Mouse (Mus musculus) liver, embryonic 11.5 days (tissue): ENCODE measurements around the gene Ric8b. TPM values are rescaled to one million over a fixed set of nuclear protein-coding genes. Genes with fewer than 3 reads are reported as not detected.

Experiments
- ATAC-seq: fragments of 200-750 bp; cut with Nextera tagmentation; replicated peaks from 2 replicates; pipeline ENCODE4 v1.8.0; 2017; ENCODE audit warnings: moderate number of reproducible peaks, mild to moderate bottlenecking, moderate TSS enrichment, moderate library complexity; ENCODE audit not compliant: low FRiP score
- DNase-seq: peaks from one replicate; pipeline ENCODE4 v3.0.0-alpha.2; 2017; ENCODE audit warnings: low spot score
- H3K27ac ChIP-seq: fragments of 300-500 bp; sonication (generic); 2 replicates; pipeline ENCODE4 v1.5.1; 2014; ENCODE audit warnings: mild to moderate bottlenecking, low read depth, low read length, control low read depth
- H3K27me3 ChIP-seq: fragments of 300-500 bp; sonication (generic); replicated peaks from 2 replicates; pipeline ENCODE4 v1.6.1; 2014; ENCODE audit warnings: low read length, mixed read lengths; ENCODE audit not compliant: control insufficient read depth, insufficient read depth
- H3K36me3 ChIP-seq: fragments of 300-500 bp; sonication (generic); 2 replicates; pipeline ENCODE4 v1.6.1; 2014; ENCODE audit warnings: mild to moderate bottlenecking, low read length, moderate library complexity, mixed read lengths; ENCODE audit not compliant: control insufficient read depth, insufficient read depth
- H3K4me1 ChIP-seq: fragments of 300-500 bp; sonication (generic); replicated peaks from 2 replicates; pipeline ENCODE4 v1.6.1; 2014; ENCODE audit warnings: low read length, mixed read lengths; ENCODE audit not compliant: control insufficient read depth, insufficient read depth
- H3K4me2 ChIP-seq: fragments of 300-500 bp; sonication (generic); 2 replicates; pipeline ENCODE4 v1.6.1; 2014; ENCODE audit warnings: mild to moderate bottlenecking, control low read depth, moderate library complexity
- H3K4me3 ChIP-seq: fragments of 300-500 bp; sonication (generic); 2 replicates; pipeline ENCODE4 v1.5.1; 2014; ENCODE audit warnings: low read depth, low read length, control low read depth
- H3K9ac ChIP-seq: fragments of 300-500 bp; sonication (generic); 2 replicates; pipeline ENCODE4 v1.6.1; 2014; ENCODE audit warnings: low read depth, low read length, control low read depth
- H3K9me3 ChIP-seq: fragments of 300-500 bp; sonication (generic); 2 replicates; pipeline ENCODE4 v1.6.1; 2016; ENCODE audit warnings: low read length, inconsistent platforms, mixed read lengths; ENCODE audit not compliant: control insufficient read depth
- WGBS: fragments of 180-500 bp; shearing (Covaris S2); extraction: QIAGEN DNeasy Blood & Tissue Kit; methylation state at CpG from one replicate; pipeline ENCODE4 v1.1.7; 2014; 5-methylcytosine and 5-hydroxymethylcytosine counted together
- polyA plus RNA-seq: library from polyadenylated mRNA; unstranded; fragments of >200 nt; fragmentation: Nextera tagmentation; extraction: Ambion mirVana; gene quantifications from 2 replicates; pipeline ENCODE4 v1.2.1, GENCODE M21; 2014

The Ric8b gene
- polyA plus RNA-seq, 1 experiment from 2014 or later: 9.7 TPM

DNA sequence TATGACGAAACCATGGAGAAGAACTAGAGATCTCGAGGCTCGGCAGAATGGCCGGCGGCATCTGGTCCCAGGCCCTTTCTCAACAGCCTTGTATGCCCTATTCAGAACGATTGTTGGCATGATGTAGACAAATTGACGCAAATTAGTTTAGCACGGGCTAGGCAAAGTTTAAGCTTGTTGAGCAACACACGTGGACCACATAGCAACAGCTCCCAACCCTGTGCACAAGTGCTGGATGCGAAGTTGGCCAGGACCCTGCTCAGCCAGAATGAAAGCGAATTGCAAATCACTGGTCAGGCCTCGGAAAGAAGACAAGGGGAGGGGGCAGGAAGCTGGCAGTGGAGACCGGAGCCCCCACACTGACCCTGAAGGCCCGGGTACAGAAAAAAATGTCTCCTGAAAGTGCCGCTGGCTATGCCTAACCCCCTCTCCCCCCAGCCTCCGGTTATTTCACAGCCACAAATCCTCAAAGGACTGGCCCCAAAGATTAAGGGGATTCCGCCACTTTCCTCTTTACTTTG is 126.8 kb downstream of the Ric8b start:
- peak; percentile 41 for DNase-seq

DNA sequence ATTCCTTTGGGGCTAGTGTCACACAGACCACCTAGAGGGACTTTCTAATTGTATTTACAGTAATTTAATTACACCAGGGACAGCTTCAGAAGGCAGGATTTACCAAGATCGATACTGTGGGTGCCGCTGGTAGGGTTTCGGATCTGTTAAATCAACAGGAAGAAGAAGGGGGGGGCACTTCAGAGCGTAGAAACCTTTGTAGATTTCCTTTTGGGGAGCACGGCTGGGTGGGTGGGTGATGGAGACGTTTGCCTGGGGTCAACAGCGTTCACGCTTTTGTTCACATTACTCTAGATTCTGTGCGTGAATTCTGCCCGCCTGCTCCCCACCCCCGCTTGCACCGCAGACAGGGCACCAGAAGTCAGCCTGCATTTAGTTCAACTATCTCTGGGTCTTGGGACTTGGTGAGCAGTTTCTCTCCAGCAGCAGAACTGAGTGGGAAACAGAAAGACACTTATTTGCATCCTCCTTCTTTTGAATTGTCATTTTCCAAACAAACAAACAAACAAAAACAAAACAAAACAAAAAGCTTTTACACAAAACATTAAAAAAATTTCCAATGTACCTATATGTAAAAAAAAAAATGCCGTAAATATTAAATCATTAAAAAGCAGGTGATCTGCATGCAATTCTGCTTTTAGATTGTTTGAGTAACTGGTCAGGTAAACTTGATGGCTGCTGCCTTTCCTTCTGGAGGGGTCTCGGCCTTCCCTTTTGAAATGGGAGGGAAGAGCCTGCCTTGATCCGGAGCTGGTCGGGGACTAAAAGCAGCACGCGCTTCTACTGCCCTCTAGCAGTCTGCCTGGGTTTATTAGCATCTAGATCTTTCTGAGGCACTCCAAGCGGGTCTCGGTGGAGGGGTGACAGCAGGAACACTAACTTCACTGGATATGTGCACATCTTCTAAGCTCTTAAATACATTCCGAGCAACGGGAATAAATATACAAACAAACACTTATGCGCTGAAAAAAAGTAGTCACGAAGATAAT is 127.6 kb downstream of the Ric8b start:
- no peak for ATAC-seq
- peak overlapping the region; percentile 46; the same call in 1 of the 2 replicates for H3K9ac ChIP-seq
- no peaks in the 10 kb centered on the region for H3K27me3 ChIP-seq
- DNase-seq: peak; percentile 43
- H3K9me3 ChIP-seq: no peaks in the 10 kb centered on the region
- no peaks in the 10 kb centered on the region for H3K36me3 ChIP-seq
- H3K4me1 ChIP-seq: 0 out of 2 replicates have a peak, but pooled peaks cover 2% of the 10 kb centered on the region
- H3K27ac ChIP-seq: no peak overlapping the region
- peak overlapping the region; percentile 67 for H3K4me2 ChIP-seq
- H3K4me3 ChIP-seq: peak overlapping the region; percentile 45
- 9% methylated on average over 24 of the region's 24 CpGs for WGBS

More for the DNA sequence above, 126.8 kb downstream of the Ric8b start:
- H3K4me3 ChIP-seq: peak overlapping the region; percentile 45
- peak overlapping the region; percentile 67 for H3K4me2 ChIP-seq
- peak overlapping the region; percentile 46; the same call in 1 of the 2 replicates for H3K9ac ChIP-seq
- H3K36me3 ChIP-seq: no peaks in the 10 kb centered on the region
- H3K27me3 ChIP-seq: no peaks in the 10 kb centered on the region
- WGBS: 38% methylated on average over 17 of the region's 17 CpGs
- no peak for ATAC-seq
- no peaks in the 10 kb centered on the region for H3K9me3 ChIP-seq
- H3K4me1 ChIP-seq: 0 out of 2 replicates have a peak, but pooled peaks cover 2% of the 10 kb centered on the region
- no peak overlapping the region for H3K27ac ChIP-seq

DNA sequence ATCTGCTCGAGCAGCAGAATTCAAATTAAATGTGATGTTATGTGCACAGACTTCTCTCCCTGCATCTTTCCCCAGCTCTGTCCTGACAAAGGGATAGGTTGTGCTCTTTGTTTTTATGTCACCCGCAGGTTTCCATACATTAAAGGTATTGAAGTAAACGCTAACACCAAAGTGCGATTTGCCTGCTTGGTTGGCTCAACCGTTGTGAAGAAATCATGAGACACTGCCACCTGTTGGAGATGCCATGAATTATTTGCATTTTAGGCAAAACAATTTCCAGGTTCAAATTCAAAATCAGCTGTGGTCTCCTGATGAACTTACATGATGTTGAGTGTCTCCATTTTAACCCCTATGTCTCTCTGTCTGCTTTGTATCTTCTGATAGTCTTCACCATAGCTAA is 129.2 kb downstream of the Ric8b start:
- no peak for DNase-seq
- H3K27me3 ChIP-seq: no peaks in the 10 kb centered on the region
- H3K9me3 ChIP-seq: no peaks in the 10 kb centered on the region

DNA sequence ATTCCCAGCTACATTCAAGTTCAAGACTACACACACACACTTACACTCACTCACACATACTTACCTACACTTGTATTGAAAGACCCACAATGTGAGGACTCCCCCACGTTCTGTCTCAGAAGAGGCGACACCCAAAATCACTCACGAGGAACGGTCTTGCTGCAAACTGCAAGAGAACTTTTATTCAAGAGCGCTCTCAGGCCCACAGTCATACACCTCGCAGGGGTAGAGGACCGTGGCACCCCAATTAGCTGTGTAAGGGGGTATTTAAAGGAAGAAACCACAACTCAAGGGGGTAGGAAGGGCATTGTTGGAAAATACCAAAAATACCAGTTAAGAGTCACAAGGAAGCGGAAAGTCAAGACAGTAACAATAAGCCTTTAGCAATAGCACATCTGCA is 130.6 kb downstream of the Ric8b start:
- Histone ChIP-seq H3K4me1 (0 out of 2 replicates have a peak, but pooled peaks cover 2% of the 10 kb centered on the region), H3K27me3 (no peaks in the 10 kb centered on the region), H3K9ac (no peak overlapping the region), H3K9me3 (no peaks in the 10 kb centered on the region), H3K27ac (no peak overlapping the region), H3K36me3 (no peaks in the 10 kb centered on the region), H3K4me2 (no peak overlapping the region), H3K4me3 (no peak overlapping the region)
- WGBS: 88% methylated on average over 8 of the region's 8 CpGs
- DNase-seq (no peak), ATAC-seq (no peak)

More for the DNA sequence above, 129.2 kb downstream of the Ric8b start:
- Histone ChIP-seq H3K36me3 (no peaks in the 10 kb centered on the region), H3K4me2 (no peak overlapping the region), H3K4me3 (no peak overlapping the region), H3K27ac (no peak overlapping the region), H3K4me1 (0 out of 2 replicates have a peak, but pooled peaks cover 2% of the 10 kb centered on the region), H3K9ac (no peak overlapping the region)
- ATAC-seq: no peak
- WGBS: 32% methylated on average over 5 of the region's 5 CpGs

DNA sequence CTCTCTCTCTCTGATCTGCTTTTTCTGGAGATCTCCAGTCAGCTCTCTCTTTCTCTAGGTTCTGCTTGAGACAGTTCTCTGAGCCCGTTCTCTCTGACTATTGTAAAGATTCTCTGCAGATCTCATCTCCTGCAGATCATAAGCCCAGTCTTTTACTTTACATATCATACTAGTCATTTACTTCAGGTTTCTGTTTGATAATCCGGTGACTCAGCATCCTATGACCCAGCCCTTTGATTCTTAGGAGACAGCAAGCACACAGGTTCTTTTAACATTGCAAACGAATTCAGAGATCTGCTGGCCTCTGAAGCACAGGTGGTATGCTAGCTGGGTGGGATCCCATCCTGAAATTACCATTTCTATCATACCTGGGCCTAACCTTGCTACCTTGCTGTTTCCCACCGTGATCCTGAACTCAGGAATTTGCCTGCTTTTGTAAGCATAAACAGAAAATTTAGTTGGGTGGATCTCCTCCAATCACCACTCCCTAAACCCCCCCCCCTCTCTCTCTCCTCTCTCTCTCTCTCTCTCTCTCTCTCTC is 133.3 kb downstream of the Ric8b start:
- no peak overlapping the region for H3K4me2 ChIP-seq
- no peak for DNase-seq
- H3K4me3 ChIP-seq: no peak overlapping the region
- H3K27ac ChIP-seq: no peak overlapping the region
- ATAC-seq: no peak
- no peaks in the 10 kb centered on the region for H3K36me3 ChIP-seq
- no peaks in the 10 kb centered on the region for H3K9me3 ChIP-seq
- no peak overlapping the region for H3K9ac ChIP-seq
- WGBS: 50% methylated on average over 4 of the region's 4 CpGs
- no peaks in the 10 kb centered on the region for H3K4me1 ChIP-seq
- no peaks in the 10 kb centered on the region for H3K27me3 ChIP-seq

DNA sequence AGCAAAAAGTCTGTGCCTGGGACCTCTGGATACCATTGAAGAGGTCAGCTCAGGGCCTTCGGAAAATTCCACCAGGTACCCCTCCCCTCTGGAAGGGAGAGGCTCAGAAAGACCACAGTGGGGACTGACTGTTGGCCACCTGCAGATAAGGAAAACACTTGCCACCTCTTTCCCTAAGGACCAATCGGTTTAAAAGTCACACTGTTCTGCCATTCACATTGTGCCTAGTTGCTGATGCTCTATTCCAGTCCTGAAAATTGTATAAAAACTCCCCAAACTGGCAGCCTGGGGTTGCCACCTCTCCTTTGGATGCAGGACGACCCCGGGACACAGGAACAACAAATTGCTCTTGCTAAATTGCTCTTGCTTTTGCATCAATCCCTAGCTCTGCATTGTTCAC is 135.0 kb downstream of the Ric8b start:
- H3K9me3 ChIP-seq: no peaks in the 10 kb centered on the region
- no peak overlapping the region for H3K4me3 ChIP-seq
- H3K27me3 ChIP-seq: no peaks in the 10 kb centered on the region
- H3K4me1 ChIP-seq: no peaks in the 10 kb centered on the region
- H3K4me2 ChIP-seq: no peak overlapping the region
- H3K36me3 ChIP-seq: no peaks in the 10 kb centered on the region
- DNase-seq: no peak
- ATAC-seq: no peak
- H3K27ac ChIP-seq: no peak overlapping the region
- 31% methylated on average over 4 of the region's 4 CpGs for WGBS
- no peak overlapping the region for H3K9ac ChIP-seq

DNA sequence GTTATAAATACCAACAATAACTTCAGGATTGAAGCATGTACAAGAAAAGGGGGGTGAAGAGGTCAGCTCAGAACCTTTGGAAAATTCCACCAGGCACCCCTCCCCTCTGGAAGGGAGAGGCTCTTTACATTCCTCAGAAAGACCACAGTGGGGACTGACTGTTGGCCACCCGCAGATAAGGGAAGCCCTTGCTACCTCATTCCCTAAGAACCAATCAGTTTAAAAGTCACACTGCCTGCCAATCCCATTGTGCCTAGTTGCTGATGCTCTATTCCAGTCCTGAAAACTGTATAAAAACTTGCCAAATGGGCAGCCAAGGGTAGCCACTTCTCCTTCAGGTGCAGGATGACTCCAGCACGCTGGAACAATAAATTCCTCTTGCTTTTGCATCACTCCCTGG is 137.5 kb downstream of the Ric8b start:
- Histone ChIP-seq H3K27ac (no peak overlapping the region), H3K36me3 (no peaks in the 10 kb centered on the region), H3K4me2 (no peak overlapping the region), H3K9ac (no peak overlapping the region), H3K27me3 (no peaks in the 10 kb centered on the region), H3K9me3 (no peaks in the 10 kb centered on the region), H3K4me1 (no peaks in the 10 kb centered on the region), H3K4me3 (no peak overlapping the region)
- no peak for ATAC-seq
- WGBS: 80% methylated on average over 2 of the region's 2 CpGs
- DNase-seq: no peak
